Mouse (Mus musculus): ENCODE measurements at regions not wholly inside any gene's neighbourhood (a gene's known extent, or its start where the extent isn't known, plus 50 kb on each side); places are given as distances from the start of the nearest gene placed in this dataset.

GRCm38 (mm10) chr2:56714568-56714967 lies 409.2 kb downstream of the Nr4a2 start:
- H3K9ac ChIP-seq (replicated peaks; ENCODE audit: low read depth, low read length), result no peak overlapping the region
- no peak overlapping the region for H3K27ac ChIP-seq (ENCODE audit: low read length)
- no peaks in the 10 kb centered on the region for H3K27me3 ChIP-seq (replicated peaks; ENCODE audit: control insufficient read depth, insufficient read depth, low read length)
- ATAC-seq, result no peak
- H3K4me2 ChIP-seq (ENCODE audit: low read length), result no peak overlapping the region
- H3K4me1 ChIP-seq (replicated peaks; ENCODE audit: control insufficient read depth, insufficient read depth, low read length), result no peaks in the 10 kb centered on the region
- H3K9me3 ChIP-seq (ENCODE audit: control insufficient read depth, low read length), result no peaks in the 10 kb centered on the region
- no peaks in the 10 kb centered on the region for H3K36me3 ChIP-seq (ENCODE audit: control insufficient read depth, insufficient read depth)
- H3K4me3 ChIP-seq (replicated peaks; ENCODE audit: low read length), result no peak overlapping the region

- no peak overlapping the region for H3K4me2 ChIP-seq (ENCODE audit: low read length)
- no peak overlapping the region for H3K9ac ChIP-seq (replicated peaks; ENCODE audit: low read depth, low read length)
- H3K4me1 ChIP-seq (replicated peaks; ENCODE audit: control insufficient read depth, insufficient read depth, low read length), result no peaks in the 10 kb centered on the region
- H3K4me3 ChIP-seq (replicated peaks; ENCODE audit: low read length), result no peak overlapping the region
- no peaks in the 10 kb centered on the region for H3K27me3 ChIP-seq (replicated peaks; ENCODE audit: control insufficient read depth, insufficient read depth, low read length)
- no peak overlapping the region for H3K27ac ChIP-seq (ENCODE audit: low read length)
- 24% methylated on average over 2 of the region's 2 CpGs for WGBS
- H3K9me3 ChIP-seq (ENCODE audit: control insufficient read depth, low read length), result no peaks in the 10 kb centered on the region
- ATAC-seq, result no peak
- H3K36me3 ChIP-seq (ENCODE audit: control insufficient read depth, insufficient read depth), result no peaks in the 10 kb centered on the region
Measured at GRCm38 (mm10) chr2:56683574-56683973, 440.2 kb downstream of the Nr4a2 start.

- 68% methylated on average over 4 of the region's 4 CpGs for WGBS
Measured at GRCm38 (mm10) chr2:56673861-56674260, 449.9 kb downstream of the Nr4a2 start.

DNA sequence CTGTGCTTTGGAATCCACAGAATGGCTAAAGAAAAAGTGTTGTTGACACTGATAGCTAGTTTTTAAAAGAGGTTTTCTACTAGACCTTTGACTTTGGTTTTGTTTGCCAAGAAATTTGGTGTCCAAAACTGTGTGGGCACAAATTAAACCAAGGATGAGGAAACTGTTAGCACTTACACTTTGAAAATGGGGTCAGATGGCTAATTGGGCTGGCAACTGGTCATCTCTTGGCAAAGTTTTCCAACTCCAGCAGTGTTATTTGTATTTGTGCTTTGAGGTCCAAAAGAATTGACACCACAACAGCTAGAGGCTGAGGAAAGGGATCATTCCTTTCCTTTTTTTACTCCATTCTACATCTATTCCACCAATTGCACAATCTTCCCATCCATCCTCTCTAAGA lies 451.1 kb downstream of the Nr4a2 start:
- Histone ChIP-seq H3K4me3 (replicated peaks; ENCODE audit: low read length) (no peak overlapping the region), H3K27me3 (replicated peaks; ENCODE audit: control insufficient read depth, insufficient read depth, low read length) (no peaks in the 10 kb centered on the region), H3K9me3 (ENCODE audit: control insufficient read depth, low read length) (no peaks in the 10 kb centered on the region), H3K36me3 (ENCODE audit: control insufficient read depth, insufficient read depth) (no peaks in the 10 kb centered on the region), H3K9ac (replicated peaks; ENCODE audit: low read depth, low read length) (no peak overlapping the region), H3K27ac (ENCODE audit: low read length) (no peak overlapping the region), H3K4me2 (ENCODE audit: low read length) (no peak overlapping the region), H3K4me1 (replicated peaks; ENCODE audit: control insufficient read depth, insufficient read depth, low read length) (no peaks in the 10 kb centered on the region)
- no peak for ATAC-seq

More at GRCm38 (mm10) chr2:56673861-56674260, 449.9 kb downstream of the Nr4a2 start:
- Histone ChIP-seq H3K4me2 (ENCODE audit: low read length) (no peak overlapping the region), H3K9me3 (ENCODE audit: control insufficient read depth, low read length) (no peaks in the 10 kb centered on the region), H3K4me1 (replicated peaks; ENCODE audit: control insufficient read depth, insufficient read depth, low read length) (no peaks in the 10 kb centered on the region), H3K9ac (replicated peaks; ENCODE audit: low read depth, low read length) (no peak overlapping the region), H3K4me3 (replicated peaks; ENCODE audit: low read length) (no peak overlapping the region), H3K27me3 (replicated peaks; ENCODE audit: control insufficient read depth, insufficient read depth, low read length) (no peaks in the 10 kb centered on the region), H3K36me3 (ENCODE audit: control insufficient read depth, insufficient read depth) (no peaks in the 10 kb centered on the region), H3K27ac (ENCODE audit: low read length) (no peak overlapping the region)
- ATAC-seq, result no peak

DNA sequence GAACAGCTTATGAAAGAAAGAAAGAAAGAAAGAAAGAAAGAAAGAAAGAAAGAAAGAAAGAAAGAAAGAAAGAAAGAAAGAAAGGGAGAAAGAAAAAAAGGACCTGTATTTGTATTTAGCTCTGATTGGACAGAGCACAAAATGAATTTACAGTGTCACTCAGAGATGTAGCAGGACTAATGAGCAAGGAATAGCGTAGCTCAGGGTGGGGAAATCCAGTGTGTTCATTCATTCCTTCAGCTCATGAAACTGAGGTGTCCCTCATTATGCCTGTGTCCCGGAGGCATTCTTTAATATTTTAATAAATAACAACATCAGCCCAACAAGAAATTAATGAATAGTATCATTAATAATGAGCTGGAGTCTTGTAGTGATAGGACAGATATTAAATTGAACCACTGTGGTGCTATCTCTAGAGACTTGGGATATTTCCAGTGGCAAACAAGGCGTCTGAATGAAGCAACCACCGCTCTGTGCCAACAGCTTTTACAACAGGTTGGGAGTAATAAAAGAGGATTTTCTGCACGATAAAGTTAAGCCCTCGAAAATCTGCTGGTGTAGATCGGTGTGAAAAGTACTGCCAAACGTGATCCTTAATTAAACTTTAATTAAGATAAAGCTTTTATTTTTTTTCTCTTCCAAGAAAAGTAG lies 461.4 kb downstream of the Nr4a2 start:
- Histone ChIP-seq H3K4me1 (replicated peaks; ENCODE audit: control insufficient read depth, insufficient read depth, low read length) (no peaks in the 10 kb centered on the region), H3K27ac (ENCODE audit: low read length) (no peak overlapping the region), H3K9me3 (ENCODE audit: control insufficient read depth, low read length) (no peaks in the 10 kb centered on the region), H3K36me3 (ENCODE audit: control insufficient read depth, insufficient read depth) (no peaks in the 10 kb centered on the region), H3K4me3 (replicated peaks; ENCODE audit: low read length) (no peak overlapping the region), H3K9ac (replicated peaks; ENCODE audit: low read depth, low read length) (no peak overlapping the region), H3K4me2 (ENCODE audit: low read length) (no peak overlapping the region), H3K27me3 (replicated peaks; ENCODE audit: control insufficient read depth, insufficient read depth, low read length) (no peaks in the 10 kb centered on the region)
- ATAC-seq, result peak; percentile 96
- WGBS, result 15% methylated on average over 8 of the region's 8 CpGs

All from forebrain, embryonic 16.5 days (tissue).